Mouse (Mus musculus): ENCODE data around the gene Csrnp3. TPM values are rescaled to one million over a fixed set of nuclear protein-coding genes. Genes with fewer than 3 reads are reported as not detected.

The Csrnp3 gene
- polyA plus RNA-seq, 1 experiment from 2014 or later: 3.1 TPM

DNA sequence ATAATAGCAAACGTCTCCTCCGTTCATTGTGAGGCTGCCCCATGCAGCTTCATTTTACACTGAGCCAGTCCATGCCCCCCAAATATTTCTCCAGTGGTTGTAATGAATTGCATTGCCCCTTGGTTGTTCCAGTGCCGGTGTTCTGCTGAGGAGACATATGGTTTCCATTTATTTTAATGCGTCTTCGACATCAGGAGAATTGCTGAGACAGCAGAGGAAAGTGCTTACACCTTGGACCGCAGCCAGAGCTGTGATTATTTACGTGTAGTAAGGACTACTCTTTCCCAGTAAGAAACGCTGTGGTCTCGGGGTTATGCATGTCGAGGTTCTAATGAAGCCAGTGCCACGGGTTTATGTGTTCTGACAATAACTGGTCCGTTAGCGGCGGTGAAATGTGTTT, 147.8 kb downstream of the Csrnp3 start:
- H3K4me2 ChIP-seq (ENCODE audit: low read depth, low read length): peak overlapping the region; percentile 35
- DNase-seq (ENCODE audit: low spot score): peak; percentile 90
- H3K36me3 ChIP-seq (ENCODE audit: control insufficient read depth, insufficient read depth, low read length): no peaks in the 10 kb centered on the region
- H3K9me3 ChIP-seq (ENCODE audit: control insufficient read depth, low read length): no peaks in the 10 kb centered on the region
- 20% methylated on average over 14 of the region's 14 CpGs for WGBS
- peak overlapping the region; percentile 4; the same call in 1 of the 2 replicates for H3K4me3 ChIP-seq (ENCODE audit: low read depth, low read length)
- H3K27me3 ChIP-seq (replicated peaks; ENCODE audit: control insufficient read depth, insufficient read depth, low read length): no peaks in the 10 kb centered on the region
- H3K4me1 ChIP-seq (ENCODE audit: control insufficient read depth, insufficient read depth, low read length): peaks cover 14% of the 10 kb centered on the region; the same call in 1 of the 2 replicates
- no peak overlapping the region for H3K9ac ChIP-seq (ENCODE audit: low read depth, low read length)
- H3K27ac ChIP-seq (replicated peaks; ENCODE audit: low read depth, low read length): no peak overlapping the region
- ATAC-seq (ENCODE audit: low read depth): peak; percentile 58

DNA sequence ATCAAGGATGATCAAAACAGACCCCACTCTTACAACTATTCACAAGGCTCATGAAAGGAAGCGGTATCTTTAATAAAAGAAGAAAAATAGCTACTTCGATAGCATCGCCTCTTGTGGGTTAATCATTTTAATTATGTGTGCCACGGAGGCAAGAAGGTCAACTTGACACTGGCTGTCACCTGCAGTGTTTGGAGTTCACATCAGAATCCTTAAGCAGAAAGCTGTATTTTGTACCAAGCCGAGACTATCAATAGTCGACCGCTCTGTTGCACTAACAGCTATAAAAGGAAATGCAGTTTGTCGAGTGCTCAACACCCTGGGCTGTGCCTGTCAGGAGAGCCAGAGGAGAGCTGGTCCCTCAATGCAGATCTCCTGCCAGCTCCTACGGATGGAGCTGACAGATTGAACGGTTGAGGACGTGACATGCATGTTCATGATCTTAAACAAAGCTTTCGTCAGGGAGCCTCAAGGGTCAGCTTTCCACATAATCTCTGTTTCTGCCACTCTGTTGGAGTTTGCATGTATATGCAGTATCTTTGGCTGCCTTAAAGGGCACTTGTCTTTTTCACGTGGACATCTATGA, 149.4 kb downstream of the Csrnp3 start:
- no peak for ATAC-seq (ENCODE audit: low read depth)
- H3K27ac ChIP-seq (replicated peaks; ENCODE audit: low read depth, low read length): no peak overlapping the region

DNA sequence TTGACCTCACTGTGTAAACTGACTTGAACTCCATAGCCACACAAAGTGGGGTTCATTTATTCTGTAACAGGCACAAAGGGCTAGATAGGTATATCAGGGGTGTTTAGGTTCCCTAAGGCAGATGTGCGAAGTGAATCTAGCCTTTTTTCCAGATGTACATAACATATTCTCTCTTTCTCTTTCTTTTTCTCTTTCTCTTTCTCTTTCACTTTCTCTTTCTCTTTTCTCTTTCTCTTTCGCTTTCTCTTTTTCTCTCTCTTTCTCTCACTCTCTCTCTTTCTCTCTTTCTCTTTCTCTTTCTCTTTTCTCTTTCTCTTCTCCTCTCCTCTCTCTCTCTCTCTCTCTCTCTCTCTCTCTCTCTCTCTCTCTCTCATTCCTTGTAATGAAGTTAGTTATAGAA, 153.2 kb downstream of the Csrnp3 start:
- 96% methylated on average over 2 of the region's 2 CpGs for WGBS
- no peak overlapping the region for H3K4me3 ChIP-seq (ENCODE audit: low read depth, low read length)
- no peak overlapping the region for H3K4me2 ChIP-seq (ENCODE audit: low read depth, low read length)
- ATAC-seq (ENCODE audit: low read depth) (no peak), DNase-seq (ENCODE audit: low spot score) (no peak)
- H3K36me3 ChIP-seq (ENCODE audit: control insufficient read depth, insufficient read depth, low read length): no peaks in the 10 kb centered on the region
- H3K9ac ChIP-seq (ENCODE audit: low read depth, low read length): no peak overlapping the region
- H3K27ac ChIP-seq (replicated peaks; ENCODE audit: low read depth, low read length): no peak overlapping the region
- H3K27me3 ChIP-seq (replicated peaks; ENCODE audit: control insufficient read depth, insufficient read depth, low read length): no peaks in the 10 kb centered on the region
- H3K9me3 ChIP-seq (ENCODE audit: control insufficient read depth, low read length): no peaks in the 10 kb centered on the region
- peaks cover 3% of the 10 kb centered on the region; the same call in 1 of the 2 replicates for H3K4me1 ChIP-seq (ENCODE audit: control insufficient read depth, insufficient read depth, low read length)

More for the DNA sequence above, 149.4 kb downstream of the Csrnp3 start:
- no peak overlapping the region for H3K4me3 ChIP-seq (ENCODE audit: low read depth, low read length)
- WGBS: 51% methylated on average over 13 of the region's 13 CpGs
- H3K9me3 ChIP-seq (ENCODE audit: control insufficient read depth, low read length): no peaks in the 10 kb centered on the region
- H3K9ac ChIP-seq (ENCODE audit: low read depth, low read length): no peak overlapping the region
- no peaks in the 10 kb centered on the region for H3K36me3 ChIP-seq (ENCODE audit: control insufficient read depth, insufficient read depth, low read length)
- DNase-seq (ENCODE audit: low spot score): peak; percentile 45
- no peak overlapping the region for H3K4me2 ChIP-seq (ENCODE audit: low read depth, low read length)
- H3K27me3 ChIP-seq (replicated peaks; ENCODE audit: control insufficient read depth, insufficient read depth, low read length): no peaks in the 10 kb centered on the region
- H3K4me1 ChIP-seq (ENCODE audit: control insufficient read depth, insufficient read depth, low read length): peaks cover 14% of the 10 kb centered on the region; the same call in 1 of the 2 replicates

GRCm38 (mm10) chr2:66008995-66009654, 163.6 kb downstream of the Csrnp3 start:
- H3K4me1 ChIP-seq (ENCODE audit: control insufficient read depth, insufficient read depth, low read length): no peaks in the 10 kb centered on the region
- H3K36me3 ChIP-seq (ENCODE audit: control insufficient read depth, insufficient read depth, low read length): no peaks in the 10 kb centered on the region
- H3K4me3 ChIP-seq (ENCODE audit: low read depth, low read length): no peak overlapping the region
- no peak overlapping the region for H3K9ac ChIP-seq (ENCODE audit: low read depth, low read length)
- no peaks in the 10 kb centered on the region for H3K27me3 ChIP-seq (replicated peaks; ENCODE audit: control insufficient read depth, insufficient read depth, low read length)
- DNase-seq (ENCODE audit: low spot score): no peak
- no peak overlapping the region for H3K4me2 ChIP-seq (ENCODE audit: low read depth, low read length)
- H3K9me3 ChIP-seq (ENCODE audit: control insufficient read depth, low read length): no peaks in the 10 kb centered on the region
- WGBS: 85% methylated on average over 19 of the region's 19 CpGs
- H3K27ac ChIP-seq (replicated peaks; ENCODE audit: low read depth, low read length): no peak overlapping the region
- ATAC-seq (ENCODE audit: low read depth): no peak

DNA sequence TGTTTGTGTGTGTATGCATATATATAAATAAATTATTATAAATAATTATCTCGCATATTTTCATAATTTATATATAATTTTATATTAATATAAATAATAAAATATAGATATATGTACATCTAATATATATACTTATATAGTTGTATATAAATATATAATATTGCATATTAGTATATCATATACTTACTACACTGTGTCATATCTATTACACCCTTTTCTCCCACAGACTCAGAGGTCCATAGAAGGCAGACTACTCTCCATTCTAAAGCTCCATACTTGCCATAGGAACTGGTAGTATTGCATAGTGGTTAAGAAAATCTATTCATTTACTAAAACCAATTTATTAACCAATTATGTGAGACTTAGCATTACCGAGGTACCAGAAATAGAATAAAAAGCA, 164.1 kb downstream of the Csrnp3 start:
- 79% methylated on average over 2 of the region's 2 CpGs for WGBS
- no peak overlapping the region for H3K27ac ChIP-seq (replicated peaks; ENCODE audit: low read depth, low read length)
- H3K36me3 ChIP-seq (ENCODE audit: control insufficient read depth, insufficient read depth, low read length): no peaks in the 10 kb centered on the region
- H3K27me3 ChIP-seq (replicated peaks; ENCODE audit: control insufficient read depth, insufficient read depth, low read length): no peaks in the 10 kb centered on the region
- H3K4me2 ChIP-seq (ENCODE audit: low read depth, low read length): no peak overlapping the region
- DNase-seq (ENCODE audit: low spot score) (no peak), ATAC-seq (ENCODE audit: low read depth) (no peak)
- H3K9me3 ChIP-seq (ENCODE audit: control insufficient read depth, low read length): no peaks in the 10 kb centered on the region
- no peak overlapping the region for H3K4me3 ChIP-seq (ENCODE audit: low read depth, low read length)
- no peaks in the 10 kb centered on the region for H3K4me1 ChIP-seq (ENCODE audit: control insufficient read depth, insufficient read depth, low read length)
- H3K9ac ChIP-seq (ENCODE audit: low read depth, low read length): no peak overlapping the region

- 87% methylated on average over 9 of the region's 9 CpGs for WGBS
- ATAC-seq (ENCODE audit: low read depth): no peak
These were observed 173.1 kb downstream of the Csrnp3 start for GRCm38 (mm10) chr2:66018711-66019110.

GRCm38 (mm10) chr2:66019235-66019634, 173.7 kb downstream of the Csrnp3 start:
- no peaks in the 10 kb centered on the region for H3K36me3 ChIP-seq (ENCODE audit: control insufficient read depth, insufficient read depth, low read length)
- WGBS: 92% methylated on average over 19 of the region's 19 CpGs
- H3K27ac ChIP-seq (replicated peaks; ENCODE audit: low read depth, low read length): no peak overlapping the region
- ATAC-seq (ENCODE audit: low read depth): no peak
- H3K27me3 ChIP-seq (replicated peaks; ENCODE audit: control insufficient read depth, insufficient read depth, low read length): no peaks in the 10 kb centered on the region
- H3K4me1 ChIP-seq (ENCODE audit: control insufficient read depth, insufficient read depth, low read length): no peaks in the 10 kb centered on the region
- H3K4me3 ChIP-seq (ENCODE audit: low read depth, low read length): no peak overlapping the region
- H3K9me3 ChIP-seq (ENCODE audit: control insufficient read depth, low read length): no peaks in the 10 kb centered on the region
- no peak for DNase-seq (ENCODE audit: low spot score)
- H3K4me2 ChIP-seq (ENCODE audit: low read depth, low read length): no peak overlapping the region
- no peak overlapping the region for H3K9ac ChIP-seq (ENCODE audit: low read depth, low read length)

More at GRCm38 (mm10) chr2:66018711-66019110, 173.1 kb downstream of the Csrnp3 start:
- H3K4me3 ChIP-seq (ENCODE audit: low read depth, low read length): no peak overlapping the region
- no peak for DNase-seq (ENCODE audit: low spot score)
- no peak overlapping the region for H3K27ac ChIP-seq (replicated peaks; ENCODE audit: low read depth, low read length)
- no peaks in the 10 kb centered on the region for H3K4me1 ChIP-seq (ENCODE audit: control insufficient read depth, insufficient read depth, low read length)
- H3K9me3 ChIP-seq (ENCODE audit: control insufficient read depth, low read length): no peaks in the 10 kb centered on the region
- no peaks in the 10 kb centered on the region for H3K27me3 ChIP-seq (replicated peaks; ENCODE audit: control insufficient read depth, insufficient read depth, low read length)
- no peak overlapping the region for H3K9ac ChIP-seq (ENCODE audit: low read depth, low read length)
- H3K36me3 ChIP-seq (ENCODE audit: control insufficient read depth, insufficient read depth, low read length): no peaks in the 10 kb centered on the region
- H3K4me2 ChIP-seq (ENCODE audit: low read depth, low read length): no peak overlapping the region

DNA sequence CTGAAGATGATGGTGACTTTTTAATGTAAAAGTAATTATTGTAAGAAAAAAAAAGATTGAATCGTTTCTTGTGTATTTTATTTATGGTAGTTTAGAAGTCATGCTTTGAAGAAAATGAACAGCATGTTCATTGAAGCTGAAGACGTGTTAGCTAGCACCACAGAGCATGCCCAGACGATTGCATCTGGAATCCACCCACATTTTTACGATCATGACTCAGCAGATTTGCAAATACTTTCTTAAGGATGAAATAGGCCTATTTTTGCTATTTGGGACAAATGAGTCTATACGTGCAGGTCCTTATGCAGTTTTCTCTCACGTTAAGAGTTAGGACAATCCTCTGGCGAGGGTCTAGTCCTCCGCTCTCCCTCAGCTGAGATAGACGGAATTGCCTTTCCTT, 177.9 kb downstream of the Csrnp3 start:
- no peak overlapping the region for H3K27ac ChIP-seq (replicated peaks; ENCODE audit: low read depth, low read length)
- no peak for DNase-seq (ENCODE audit: low spot score)
- H3K9ac ChIP-seq (ENCODE audit: low read depth, low read length): no peak overlapping the region
- H3K4me2 ChIP-seq (ENCODE audit: low read depth, low read length): no peak overlapping the region
- no peaks in the 10 kb centered on the region for H3K9me3 ChIP-seq (ENCODE audit: control insufficient read depth, low read length)
- H3K4me3 ChIP-seq (ENCODE audit: low read depth, low read length): no peak overlapping the region
- WGBS: 88% methylated on average over 9 of the region's 9 CpGs
- no peaks in the 10 kb centered on the region for H3K4me1 ChIP-seq (ENCODE audit: control insufficient read depth, insufficient read depth, low read length)
- no peak for ATAC-seq (ENCODE audit: low read depth)
- no peaks in the 10 kb centered on the region for H3K27me3 ChIP-seq (replicated peaks; ENCODE audit: control insufficient read depth, insufficient read depth, low read length)
- no peaks in the 10 kb centered on the region for H3K36me3 ChIP-seq (ENCODE audit: control insufficient read depth, insufficient read depth, low read length)

DNA sequence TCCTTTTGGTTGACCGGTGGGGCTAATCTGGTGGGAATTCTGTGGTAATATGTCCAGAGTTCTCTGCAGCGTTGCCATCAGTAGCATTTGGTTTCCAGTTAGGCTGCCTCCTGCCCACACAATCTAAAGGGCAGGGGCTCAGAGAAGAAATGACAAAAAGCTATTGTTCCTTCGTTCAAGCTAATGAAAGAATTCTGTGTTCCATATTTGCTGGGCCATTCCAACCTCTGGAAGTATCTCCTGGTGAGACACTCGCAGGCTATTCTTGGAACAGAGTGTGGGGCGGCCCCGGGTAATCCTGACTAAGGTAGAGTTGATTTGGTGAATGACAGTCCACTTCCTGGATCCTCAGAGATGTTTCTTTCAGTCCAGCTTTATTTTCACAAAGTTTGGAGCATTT, 179.3 kb downstream of the Csrnp3 start:
- Histone ChIP-seq H3K4me3 (ENCODE audit: low read depth, low read length) (no peak overlapping the region), H3K4me1 (ENCODE audit: control insufficient read depth, insufficient read depth, low read length) (no peaks in the 10 kb centered on the region), H3K36me3 (ENCODE audit: control insufficient read depth, insufficient read depth, low read length) (no peaks in the 10 kb centered on the region), H3K27ac (replicated peaks; ENCODE audit: low read depth, low read length) (no peak overlapping the region), H3K9me3 (ENCODE audit: control insufficient read depth, low read length) (no peaks in the 10 kb centered on the region), H3K27me3 (replicated peaks; ENCODE audit: control insufficient read depth, insufficient read depth, low read length) (no peaks in the 10 kb centered on the region), H3K9ac (ENCODE audit: low read depth, low read length) (no peak overlapping the region), H3K4me2 (ENCODE audit: low read depth, low read length) (no peak overlapping the region)
- no peak for DNase-seq (ENCODE audit: low spot score)
- WGBS: 46% methylated on average over 6 of the region's 6 CpGs
- no peak for ATAC-seq (ENCODE audit: low read depth)

Measured in embryonic facial prominence, embryonic 14.5 days (tissue).